Mouse (Mus musculus): ENCODE measurements at regions not wholly inside any gene's neighbourhood (a gene's known extent, or its start where the extent isn't known, plus 50 kb on each side); places are given as distances from the start of the nearest gene placed in this dataset.

- H3K4me3 ChIP-seq, result no peak overlapping the region
- peaks cover 2% of the 10 kb centered on the region; the same call in 1 of the 2 replicates for H3K4me1 ChIP-seq (ENCODE audit: control insufficient read depth, insufficient read depth, low read length)
- no peak overlapping the region for H3K27ac ChIP-seq
- no peak for TF ChIP-seq CTCF (IDR thresholded peaks at IDR 0.05)
- TF ChIP-seq EP300 (IDR thresholded peaks at IDR 0.05; ENCODE audit: insufficient read depth, low read depth, low read length), result no peak
- no peak for TF ChIP-seq POLR2A (IDR thresholded peaks at IDR 0.05; ENCODE audit: insufficient read depth, low read depth, low read length)
- no peak overlapping the region for H3K9ac ChIP-seq (ENCODE audit: low read depth, low read length)
- no peaks in the 10 kb centered on the region for H3K36me3 ChIP-seq (ENCODE audit: control insufficient read depth, insufficient read depth, low read length)
- intact Hi-C loops (cut with DNase I), result no loop called here
- no peak for DNase-seq
- no peaks in the 10 kb centered on the region for H3K27me3 ChIP-seq (ENCODE audit: control insufficient read depth, insufficient read depth, low read length)
- WGBS, result 85% methylated on average over 6 of the region's 6 CpGs
- no peaks in the 10 kb centered on the region for H3K79me2 ChIP-seq (replicated peaks; ENCODE audit: control insufficient read depth, insufficient read depth, low read length)
These were observed 51.2 kb upstream of the Fzd7 start for GRCm38 (mm10) chr1:59430886-59431486.

All from heart, adult 2 months (tissue).